Mouse (Mus musculus) heart, adult 9 months (tissue): Measurements from ENCODE around the gene Klf5.

Experiments used
- DNase-seq, 2 experiments: peaks; one replicate each; pipeline ENCODE4 v3.0.0; 2022; ENCODE audit warnings: low spot score in 2 of 2

Klf5 gene

DNA sequence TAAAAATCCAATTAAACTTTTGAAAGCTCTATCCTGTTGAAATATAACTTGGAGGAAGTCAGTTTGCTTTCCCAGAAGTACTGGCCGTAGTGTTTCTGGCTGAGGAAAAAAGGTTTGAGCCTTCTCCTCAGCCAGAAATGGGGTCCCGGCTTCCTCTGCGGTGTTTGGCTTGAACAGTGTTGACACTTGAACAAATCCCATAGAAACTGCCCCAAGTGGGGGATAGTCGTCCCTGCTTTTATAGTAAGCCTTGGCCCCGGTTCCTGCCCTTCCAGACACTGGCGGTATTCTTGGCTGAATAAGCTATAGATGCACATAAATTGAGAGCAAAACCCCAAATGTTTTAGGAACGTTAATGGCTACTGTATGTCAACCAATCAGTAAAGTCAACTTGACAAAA, 11.9 kb downstream of the Klf5 start:
- DNase-seq = no peak

DNA sequence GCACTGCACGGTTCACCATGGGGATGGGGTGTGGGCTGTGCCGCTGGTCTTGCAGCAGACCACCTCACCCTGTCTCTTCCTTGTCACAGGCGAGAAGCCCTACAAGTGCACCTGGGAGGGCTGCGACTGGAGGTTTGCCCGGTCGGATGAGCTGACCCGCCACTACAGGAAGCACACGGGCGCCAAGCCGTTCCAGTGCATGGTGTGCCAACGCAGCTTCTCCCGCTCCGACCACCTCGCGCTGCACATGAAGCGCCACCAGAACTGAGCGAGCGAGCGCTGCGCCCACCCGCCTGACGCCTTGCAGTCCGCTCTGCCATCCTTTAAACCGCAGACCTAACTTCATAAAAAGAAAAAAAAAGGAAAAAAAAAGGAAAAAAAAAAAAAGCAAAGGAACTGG, 14.6 kb downstream of the Klf5 start:
- DNase-seq = no peak

DNA sequence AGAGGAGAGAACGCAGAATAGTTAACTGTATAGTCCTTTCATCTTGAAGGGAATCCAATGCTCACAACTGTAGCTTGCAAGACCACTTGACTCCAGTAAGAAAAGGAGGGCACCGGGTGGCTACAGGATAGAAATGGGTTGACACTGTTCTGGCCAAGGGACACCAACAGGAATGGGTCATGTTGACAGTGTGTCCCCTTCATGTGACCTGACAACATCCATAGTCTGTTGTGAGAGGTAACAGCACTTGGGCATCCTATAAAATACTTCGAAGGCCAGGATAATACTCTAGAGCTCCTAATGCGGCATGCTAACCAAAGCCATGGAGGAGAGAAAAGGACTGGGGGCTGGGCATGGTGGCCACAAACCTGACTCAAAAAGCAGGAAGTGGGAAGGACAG, 17.8 kb downstream of the Klf5 start:
- no peak for DNase-seq

DNA sequence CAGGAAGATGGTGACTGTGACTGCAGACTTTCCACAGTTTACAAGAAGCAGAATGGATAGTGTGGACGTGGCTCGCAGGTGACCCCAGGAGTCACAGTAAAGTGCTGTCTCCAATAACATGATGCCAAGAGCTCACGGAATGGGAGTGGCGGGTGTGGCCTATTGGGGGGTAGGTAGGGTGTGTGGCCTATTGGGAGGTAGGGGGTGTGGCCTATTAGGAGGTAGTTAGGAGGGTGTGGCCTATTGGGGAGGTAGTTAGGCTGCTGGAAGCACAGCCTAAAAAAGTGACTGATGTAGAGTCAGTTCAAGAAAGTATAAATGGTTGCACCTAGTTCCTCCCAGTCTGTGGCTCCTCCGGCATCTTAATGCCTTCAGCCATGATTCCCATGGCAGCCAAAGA, 22.2 kb downstream of the Klf5 start:
- no peak for DNase-seq

DNA sequence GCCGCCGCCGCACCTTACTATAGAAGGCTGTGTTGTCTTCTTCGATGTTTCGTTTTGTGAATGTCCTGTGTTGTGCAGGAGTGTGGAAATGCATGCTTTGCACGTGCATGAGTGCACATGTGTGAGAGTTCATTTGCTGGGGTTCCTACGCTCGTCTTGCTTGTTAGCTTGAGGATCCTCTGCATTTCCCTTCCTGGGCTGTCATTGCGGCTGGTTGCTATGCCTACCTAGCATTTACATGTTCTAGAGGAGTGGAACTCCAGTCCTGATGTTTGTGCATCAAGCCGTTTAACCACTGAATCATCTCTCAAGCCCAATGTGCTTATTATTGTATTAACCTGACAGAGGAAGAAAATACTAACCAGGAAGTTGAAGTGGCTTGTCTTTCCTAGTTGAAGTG, 24.9 kb downstream of the Klf5 start:
- DNase-seq = no peak

DNA sequence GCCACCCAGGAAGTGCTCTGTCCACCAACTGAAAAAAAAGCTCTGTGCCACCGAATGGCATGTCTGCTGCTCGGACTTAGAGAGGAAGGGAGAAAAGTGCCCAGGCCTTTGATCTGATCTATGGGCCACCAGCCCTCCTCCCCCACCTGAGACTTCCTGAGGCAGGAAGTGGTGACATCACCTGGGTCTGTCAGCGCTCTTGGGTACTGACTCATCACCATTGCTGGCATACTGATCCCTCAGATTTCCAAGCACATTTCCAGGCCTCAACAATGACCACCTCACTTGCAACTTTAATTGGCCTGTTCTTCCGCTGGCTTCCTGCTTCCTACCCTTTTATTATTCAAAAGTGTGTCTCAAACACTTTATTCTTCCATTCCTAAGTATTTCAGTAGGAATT, 26.0 kb downstream of the Klf5 start:
- no peak for DNase-seq

DNA sequence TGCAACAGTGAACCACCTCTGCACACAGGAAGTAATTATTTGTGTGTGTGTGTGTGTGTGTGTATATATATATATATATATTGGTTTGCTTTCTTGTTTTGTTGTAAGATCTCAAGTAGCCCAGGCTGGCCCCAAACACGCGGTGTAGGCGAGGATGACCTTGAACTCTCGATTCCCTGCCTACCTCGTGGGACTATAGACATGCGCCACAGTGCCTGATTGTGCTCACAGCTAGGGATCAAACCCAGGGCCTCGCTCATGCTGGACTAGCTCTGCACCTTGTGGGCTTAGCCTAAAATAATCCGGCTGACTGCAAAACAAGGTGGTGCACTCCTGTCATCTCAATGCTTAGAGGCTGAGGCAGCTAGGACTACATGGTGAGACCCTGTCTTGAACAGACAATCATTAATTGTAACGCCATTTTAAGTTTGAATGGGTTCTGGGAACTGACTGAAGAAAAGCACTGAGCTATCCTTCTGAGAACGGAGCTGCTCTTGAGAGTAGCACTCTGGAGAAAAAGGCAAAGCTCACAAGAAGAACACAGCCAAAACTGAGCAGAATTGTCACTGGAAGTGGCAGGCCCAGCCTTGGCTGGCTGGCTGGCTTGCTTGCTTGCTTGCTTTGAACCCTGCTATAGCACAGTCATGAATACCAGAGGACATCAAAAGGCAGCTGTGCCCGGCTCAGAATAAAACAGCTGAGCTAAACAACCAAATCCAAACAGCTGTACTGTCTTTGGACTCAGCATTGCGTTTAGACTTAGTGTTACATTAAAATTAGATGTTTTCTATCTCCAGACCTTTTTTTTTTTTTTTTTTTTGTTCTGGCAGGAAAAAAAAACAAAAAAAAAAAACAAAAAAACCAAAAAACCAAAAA, 27.3 kb downstream of the Klf5 start:
- DNase-seq = no peak

DNA sequence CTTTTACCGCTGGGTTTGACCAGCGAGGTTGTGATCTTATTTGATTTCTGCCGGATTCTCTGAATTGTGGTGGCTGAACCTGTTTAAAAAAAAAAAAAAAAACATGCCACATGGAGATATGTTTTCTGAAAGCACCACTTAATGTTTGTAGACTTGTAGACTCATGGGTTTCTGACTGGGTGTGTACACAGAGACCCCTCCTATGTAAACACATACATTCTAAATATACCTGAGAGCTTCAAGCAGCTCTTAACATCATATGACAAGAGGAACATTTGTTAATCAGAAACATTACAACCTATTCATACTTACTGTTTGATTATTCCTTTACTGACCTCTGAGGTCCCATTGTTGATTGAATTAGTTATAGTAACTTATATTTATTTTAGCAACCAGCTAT, 38.1 kb downstream of the Klf5 start:
- DNase-seq = no peak

DNA sequence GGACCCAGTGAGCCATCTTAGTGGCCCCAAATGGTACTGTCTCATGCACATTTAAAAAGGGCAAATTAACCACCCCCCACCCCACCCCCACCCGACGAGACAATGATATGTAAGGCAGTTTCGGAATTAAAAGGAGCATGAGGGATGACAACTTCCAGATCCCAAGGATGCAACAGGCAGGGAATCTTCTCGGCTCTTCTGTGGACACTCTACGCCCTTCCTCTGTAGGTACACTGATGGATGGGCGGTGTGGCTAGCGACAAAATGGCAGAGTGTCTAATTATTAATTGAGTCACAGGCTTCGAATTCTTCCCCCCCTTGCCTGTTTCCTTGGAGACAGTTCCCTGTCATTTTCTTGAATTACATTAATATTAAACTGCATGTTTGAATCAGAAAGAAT, 40.5 kb downstream of the Klf5 start:
- DNase-seq = no peak

DNA sequence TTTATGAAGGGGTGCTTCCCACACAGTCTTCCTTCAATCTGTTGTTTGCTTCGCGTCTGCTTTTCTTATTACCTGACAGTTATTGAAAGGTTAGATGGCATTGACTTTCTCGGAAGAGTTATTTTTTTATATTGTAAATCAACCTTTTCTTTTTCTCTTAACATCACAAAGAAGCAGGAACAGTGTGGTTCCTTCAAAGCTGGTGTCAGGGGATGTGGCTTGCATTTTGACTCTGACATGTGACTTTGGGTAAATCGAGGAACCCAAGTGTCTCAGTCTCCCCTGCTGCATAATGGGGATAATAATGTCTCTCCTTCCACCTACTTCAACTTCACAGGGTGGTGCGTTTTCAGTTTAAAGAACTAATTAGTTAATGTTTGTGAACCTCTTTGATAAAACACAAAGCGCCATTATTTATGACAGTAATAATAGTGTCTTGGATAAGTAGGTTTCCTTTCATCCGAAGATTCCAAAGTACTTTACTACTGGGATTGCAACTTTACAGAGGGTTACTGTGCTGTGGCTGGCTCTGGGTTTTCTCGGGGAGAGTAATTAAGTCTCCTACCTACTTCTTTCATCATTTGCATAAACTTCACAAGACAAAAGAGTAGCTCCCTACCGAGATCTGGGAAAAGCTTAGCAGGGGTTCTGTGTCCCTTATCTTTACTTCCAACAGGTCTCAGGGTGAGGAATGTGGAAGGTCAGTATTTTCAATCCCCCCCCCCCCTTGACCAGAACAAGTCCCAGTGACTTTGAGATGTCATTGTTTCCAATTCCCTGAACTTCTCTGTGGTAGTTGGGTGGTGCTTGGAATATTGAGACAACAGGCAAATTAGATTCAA, 41.4 kb downstream of the Klf5 start:
- DNase-seq = no peak

DNA sequence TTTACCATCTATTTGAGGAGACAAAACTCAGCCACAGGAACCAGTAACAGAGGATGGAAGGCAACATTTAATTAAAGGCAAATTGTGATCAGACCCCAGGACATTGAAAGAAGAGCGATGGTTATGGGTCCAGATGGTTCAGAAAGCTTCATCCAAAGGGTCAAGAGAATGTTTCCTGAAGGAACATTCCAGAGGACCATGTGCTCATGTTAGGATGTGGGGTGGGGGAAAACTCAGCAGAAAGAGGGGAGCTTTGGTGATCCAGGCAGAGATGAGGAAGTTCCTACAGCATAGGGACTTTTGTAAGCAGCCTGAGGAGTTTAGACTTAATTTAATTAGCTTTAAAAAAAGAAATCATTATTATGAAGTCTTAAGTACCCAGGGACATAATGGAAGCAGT, 42.2 kb downstream of the Klf5 start:
- DNase-seq = no peak

DNA sequence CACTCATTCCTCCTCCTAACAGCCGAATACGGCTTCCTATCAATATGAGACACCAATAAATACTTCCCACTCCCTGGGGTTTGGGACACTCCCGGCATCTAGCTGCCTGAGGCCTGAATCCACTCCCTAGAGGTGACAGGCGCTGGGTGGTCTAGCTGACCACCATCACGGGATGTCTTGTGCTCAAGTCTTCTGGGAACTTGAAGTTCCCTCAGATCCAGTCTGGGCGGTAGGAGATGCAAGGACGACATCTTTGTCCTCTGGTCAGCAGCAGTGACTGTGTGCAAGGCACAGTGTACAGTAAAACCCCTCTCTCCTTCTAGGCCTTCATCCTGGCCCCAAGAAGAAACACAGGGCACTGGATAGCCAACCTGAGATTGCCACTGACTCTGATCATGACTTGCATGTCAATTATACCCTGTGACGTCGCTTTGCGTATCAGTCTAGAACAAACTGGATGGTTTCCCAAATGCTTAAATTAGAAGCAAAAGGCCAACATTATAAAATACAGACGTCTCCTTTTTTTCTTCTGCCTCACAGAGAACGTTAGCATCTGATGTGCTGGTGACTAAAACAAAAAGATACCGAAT, 49.8 kb downstream of the Klf5 start:
- no peak for DNase-seq

DNA sequence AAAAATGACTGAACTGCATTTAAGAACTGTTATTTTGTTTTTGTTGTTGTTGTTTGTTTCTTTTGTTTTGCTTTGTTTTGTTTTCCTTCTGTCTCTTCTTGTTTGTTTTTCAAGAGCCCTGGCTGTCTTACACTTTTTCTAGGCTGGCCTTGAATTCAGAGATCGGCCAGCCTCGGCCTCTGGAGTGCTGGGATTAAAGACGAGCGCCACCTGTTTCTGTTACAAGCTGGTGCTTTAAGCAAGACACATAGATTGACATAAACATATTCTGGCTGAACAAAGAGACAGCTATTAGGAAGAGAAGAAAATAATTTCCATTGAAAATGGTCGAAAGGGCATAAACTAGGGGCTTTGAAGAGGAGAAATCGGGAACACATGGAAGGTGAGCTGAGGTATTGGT, 51.1 kb downstream of the Klf5 start:
- no peak for DNase-seq

DNA sequence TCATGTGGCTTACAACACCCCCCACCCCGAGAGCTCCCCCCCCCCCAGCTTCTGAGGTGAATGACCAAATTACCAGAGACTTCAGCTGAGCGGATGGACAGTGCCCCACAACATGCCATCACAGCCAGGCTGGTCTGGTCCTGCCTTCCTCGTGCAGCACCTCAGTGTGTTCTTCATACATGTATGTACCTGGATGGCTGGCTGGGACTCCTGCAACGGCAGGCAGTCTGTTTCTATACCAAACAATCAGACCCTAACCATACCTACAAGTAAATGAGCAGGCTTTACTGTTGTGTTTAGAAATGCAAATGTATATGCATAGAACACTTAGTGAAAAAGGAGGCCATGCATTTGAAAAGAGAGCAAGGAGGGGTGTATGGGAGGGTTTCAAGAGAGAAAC, 54.5 kb downstream of the Klf5 start:
- DNase-seq = no peak

DNA sequence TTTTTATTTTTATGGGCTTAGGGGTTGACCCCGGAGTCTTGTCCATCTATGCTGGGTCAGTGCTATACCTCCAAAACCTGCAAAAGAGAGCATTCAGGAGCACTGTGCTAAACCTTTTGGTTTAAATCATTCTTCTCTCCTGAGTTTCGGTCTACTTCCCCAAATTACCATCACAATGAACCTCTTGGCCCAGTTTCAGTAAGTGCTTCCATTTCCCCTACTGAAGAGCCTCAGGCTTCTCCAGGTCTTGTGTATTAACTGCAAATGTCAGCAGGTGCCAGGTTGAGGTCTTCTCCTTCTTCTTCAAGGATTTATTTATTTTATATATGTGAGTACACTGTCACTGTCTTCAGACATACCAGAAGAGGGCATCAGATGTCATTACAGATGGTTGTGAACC, 55.6 kb downstream of the Klf5 start:
- no peak for DNase-seq

DNA sequence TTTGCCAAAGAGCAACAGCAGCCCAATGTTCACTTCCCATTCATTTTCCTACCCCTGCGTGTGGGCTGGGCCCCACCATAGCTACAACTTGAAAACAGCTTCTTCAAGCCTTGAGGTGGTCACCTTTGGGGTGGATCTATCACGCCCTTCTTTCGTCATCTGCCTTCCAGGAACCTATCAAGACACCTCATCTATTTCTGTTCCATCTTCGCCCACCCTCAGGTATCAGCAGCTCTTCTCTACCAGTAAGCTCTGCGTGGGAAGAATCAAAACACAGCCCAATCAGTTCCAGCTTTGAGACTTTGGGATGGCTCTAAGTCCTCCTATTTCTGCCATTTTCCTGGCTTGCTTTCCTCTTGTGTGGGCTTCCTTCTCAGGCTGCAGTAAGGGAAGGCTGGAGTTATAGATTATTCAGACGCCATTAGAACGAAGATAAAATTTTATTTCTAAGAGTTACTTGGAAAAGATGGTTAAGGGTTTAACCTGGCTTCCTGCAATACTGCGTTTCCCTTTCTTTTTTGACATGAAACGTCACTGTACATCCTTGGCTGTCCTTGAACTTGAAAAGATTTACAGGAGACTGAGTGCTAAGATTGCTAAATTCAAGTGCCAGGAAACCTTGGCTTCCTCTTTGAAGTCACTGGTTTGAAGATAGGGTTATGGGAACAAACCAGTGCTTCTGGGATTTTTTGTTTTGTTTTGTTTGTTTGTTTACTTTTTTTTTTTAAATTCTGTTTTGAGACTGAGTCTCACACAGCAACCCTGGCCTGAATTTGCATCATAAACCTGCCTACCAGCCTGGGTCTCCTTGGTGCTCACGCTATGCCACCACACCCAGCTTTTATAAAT, 56.5 kb downstream of the Klf5 start:
- no peak for DNase-seq

DNA sequence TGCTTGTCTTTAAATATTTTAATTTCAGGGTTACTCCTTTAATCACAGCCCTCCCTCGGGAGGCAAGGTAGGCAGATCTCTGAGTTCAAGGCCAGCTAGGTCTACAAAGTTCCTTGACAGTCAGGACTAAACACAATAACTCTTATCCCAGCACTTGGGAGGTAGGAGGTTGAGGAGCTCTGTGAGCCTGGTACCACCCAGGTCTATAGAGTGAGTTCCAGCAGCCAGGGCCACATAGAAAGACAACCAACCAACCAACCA, 57.0 kb downstream of the Klf5 start:
- no peak for DNase-seq

DNA sequence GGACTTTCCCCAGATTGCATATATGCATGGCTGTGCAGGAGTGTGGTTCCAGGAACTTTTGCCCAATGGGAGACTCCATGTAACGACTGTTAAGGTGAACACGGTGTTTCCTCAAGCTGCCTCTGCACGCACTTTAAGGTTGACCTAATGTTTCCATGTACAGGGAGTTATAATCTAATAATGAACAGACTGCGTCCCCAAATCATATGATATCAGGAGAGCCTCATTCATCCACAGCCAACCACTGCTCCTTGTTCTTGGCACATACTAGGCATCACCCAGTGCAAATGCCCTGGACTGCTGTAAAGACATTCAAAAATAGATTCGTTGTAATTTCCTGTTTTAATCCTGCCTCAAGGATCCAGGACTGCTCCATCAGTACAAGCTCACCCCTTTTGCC, 64.5 kb downstream of the Klf5 start:
- no peak for DNase-seq

DNA sequence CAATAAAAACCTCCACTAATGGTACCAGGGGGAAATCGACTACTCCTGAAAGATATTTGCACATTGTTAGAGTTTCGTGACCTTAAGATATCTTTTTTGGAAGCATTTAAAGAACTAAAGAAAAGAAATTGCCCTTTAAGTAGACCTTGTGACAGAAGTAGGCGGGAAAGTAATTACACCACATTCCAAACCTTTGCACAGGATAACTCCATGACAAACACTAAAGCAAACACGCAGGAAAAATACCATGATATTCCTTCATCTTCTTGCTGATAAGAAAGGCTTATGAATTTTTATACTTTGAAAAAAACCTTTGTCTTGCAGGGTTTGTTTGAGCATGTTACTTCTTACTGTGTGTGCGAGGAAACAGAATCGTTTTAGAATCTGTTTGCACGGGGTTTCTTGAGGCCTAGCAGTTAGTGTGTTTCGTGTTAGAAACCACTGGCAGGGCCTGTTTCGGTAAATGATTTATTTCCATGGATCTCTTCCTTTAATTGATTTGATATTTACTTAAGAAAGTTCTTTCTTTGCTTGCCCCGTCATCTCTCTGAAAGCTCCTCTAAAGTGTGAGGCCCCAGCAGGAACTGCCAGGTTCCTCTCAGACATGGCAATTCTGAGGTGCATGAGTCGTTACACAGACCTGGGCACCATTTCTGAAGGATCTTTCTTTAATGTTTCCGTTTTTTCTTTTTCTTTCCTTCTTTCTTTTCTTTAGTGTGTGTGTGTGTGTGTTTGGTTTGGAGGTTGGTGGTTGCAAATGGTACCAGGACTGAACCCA, 65.7 kb downstream of the Klf5 start:
- no peak for DNase-seq
